Mouse (Mus musculus) embryo, embryonic 10 days (tissue): Measurements from ENCODE around the gene Rpl9-ps6.

ENCODE experiments used
- DNase-seq: peaks from one replicate; pipeline ENCODE4 v3.0.0-alpha.2; 2015; ENCODE audit warnings: low spot score

Rpl9-ps6 gene

DNA sequence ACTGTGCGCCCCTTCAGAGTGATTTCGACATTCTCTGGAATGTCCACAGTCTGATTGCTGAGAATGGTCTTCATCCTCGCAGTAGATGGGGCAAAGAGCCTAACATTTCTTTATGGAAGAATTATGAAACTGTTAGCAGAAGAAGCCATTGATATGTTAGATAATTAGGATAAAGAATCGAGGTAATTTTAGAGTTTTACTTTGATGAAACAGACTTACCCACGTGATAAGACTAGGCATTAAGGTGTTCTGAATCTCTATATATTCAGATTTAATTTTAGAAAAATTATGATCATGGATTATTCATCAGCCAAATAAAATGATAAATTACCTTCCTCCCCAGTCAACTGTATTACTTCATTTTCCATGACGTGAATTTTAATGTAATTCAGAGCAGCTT, at the start of gene Rpl9-ps6:
Gene Rpl9-ps6, minus strand, starts transcription at position 101 of the 400 bp plus-strand sequence.
- DNase-seq, result no peak

- DNase-seq, result peak; percentile 23
Measured at GRCm38 (mm10) chr19:32512518-32512917, 46.1 kb upstream of the Rpl9-ps6 start.

DNA sequence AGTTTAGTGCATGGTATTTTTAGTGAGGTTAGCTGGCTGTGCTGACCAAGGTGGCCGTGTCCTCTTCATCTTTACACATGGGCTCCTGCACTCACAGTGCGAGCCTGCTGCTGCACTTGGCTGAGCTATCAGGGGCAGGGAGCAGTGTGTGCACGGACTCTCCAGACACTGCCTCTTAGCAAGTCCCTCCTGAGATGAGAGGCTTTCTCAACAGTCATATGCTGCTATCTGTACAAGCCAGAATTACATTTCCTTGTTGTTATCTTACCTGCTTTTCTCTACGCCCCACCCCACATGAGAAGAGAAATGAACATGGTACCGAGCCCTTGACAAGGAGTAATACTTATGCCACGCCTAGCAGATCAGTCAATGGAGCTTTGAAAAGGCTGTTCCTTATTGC, 44.6 kb upstream of the Rpl9-ps6 start:
- DNase-seq, result no peak

DNA sequence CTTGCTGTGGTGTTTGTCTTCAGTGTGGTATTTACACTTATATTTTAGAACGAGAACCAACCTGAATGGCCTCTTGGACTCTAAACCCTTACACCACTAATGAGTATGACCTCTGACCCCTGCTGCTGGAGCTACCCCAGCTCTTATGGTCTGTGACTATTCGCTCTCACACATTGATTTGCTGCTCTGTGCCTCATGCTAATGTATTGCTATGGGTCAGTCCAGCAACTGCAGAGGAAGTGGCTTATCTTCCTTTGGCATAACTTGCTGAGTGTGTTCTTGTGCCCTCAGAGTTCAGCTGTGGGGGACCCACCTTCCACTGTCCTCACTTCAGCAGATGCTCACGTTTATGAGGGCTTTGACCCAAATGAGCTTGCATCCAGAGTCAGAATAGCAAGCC, 43.9 kb upstream of the Rpl9-ps6 start:
- peak; percentile 19 for DNase-seq

- DNase-seq, result no peak
Measured at GRCm38 (mm10) chr19:32507526-32507925, 41.1 kb upstream of the Rpl9-ps6 start.

DNA sequence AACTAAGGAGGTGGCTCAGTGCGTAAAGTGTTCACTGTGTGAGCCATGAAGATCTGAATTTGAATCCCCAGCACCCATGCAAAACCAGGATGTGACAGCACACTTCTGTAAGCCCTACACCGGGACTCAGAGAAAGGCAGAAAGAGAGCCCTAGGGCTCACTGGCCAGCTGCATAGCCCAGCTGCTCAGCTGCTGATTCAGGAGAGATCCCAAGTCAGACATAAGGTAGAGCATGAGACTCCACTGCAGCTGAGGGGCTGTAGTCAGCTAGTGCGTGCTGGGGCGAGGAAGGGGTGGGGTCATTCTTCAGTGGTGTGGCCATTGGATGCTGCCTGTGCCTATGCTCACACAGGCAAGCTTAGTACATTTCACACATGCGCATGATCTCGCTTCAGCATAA, 40.7 kb upstream of the Rpl9-ps6 start:
- no peak for DNase-seq

DNA sequence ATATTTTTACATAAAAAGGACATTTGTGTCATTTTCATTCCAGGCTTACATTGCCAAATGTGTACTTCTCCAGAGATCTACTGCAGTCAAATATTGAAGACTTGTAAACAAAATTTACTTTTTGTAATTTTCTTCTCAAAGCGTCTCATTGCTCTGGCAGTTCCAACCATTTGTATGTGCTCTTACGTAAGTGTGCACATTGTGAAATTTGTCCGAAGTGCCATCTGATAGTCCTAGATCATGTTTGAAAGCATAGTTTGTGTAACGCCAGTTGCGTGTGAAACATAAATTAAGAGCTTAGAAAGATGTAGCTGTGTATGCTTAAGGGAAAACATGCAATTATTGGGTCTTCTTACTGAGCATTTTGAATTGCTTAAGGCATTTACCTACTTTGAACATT, 40.1 kb upstream of the Rpl9-ps6 start:
- no peak for DNase-seq

- no peak for DNase-seq
Measured at GRCm38 (mm10) chr19:32506081-32506480, 39.7 kb upstream of the Rpl9-ps6 start.

DNA sequence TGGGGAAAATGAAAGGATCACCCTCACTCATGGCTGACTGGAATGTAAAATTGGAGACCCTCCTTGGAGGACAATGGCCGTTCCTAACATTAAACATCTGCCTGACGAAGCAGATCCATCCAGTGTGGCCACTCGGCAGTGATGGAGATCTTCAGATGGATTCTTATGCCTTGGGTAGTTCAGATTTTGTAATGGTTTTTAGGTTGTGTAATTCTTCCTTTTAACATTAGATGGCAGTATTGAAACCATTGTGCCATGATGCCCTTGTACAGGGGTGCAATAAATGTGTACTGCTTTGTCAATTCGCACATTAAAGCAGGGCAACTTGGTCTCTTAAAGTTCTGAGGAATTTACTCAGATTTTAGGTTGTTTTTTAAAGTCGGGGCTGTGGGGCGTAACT, 35.0 kb upstream of the Rpl9-ps6 start:
- peak; percentile 11 for DNase-seq

DNA sequence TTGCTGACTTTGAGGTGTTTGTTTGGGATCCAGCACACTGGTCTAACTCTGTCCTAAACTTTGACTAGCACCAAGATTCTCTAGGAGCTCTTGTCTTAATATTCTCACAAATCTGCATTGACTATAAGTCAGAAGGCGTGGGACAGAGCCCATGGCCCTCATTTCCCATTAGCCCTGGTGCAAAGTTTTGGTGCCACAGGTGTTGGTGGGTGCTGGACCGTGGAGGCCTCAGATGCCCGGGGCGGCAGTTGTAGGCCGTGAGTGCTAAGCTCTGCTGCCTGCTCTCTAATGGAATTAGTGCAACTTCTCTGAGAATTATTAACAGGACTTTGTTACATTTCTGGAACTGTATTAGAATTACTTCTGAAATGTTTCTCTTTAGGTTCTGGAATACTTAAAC, 31.6 kb upstream of the Rpl9-ps6 start:
- no peak for DNase-seq

DNA sequence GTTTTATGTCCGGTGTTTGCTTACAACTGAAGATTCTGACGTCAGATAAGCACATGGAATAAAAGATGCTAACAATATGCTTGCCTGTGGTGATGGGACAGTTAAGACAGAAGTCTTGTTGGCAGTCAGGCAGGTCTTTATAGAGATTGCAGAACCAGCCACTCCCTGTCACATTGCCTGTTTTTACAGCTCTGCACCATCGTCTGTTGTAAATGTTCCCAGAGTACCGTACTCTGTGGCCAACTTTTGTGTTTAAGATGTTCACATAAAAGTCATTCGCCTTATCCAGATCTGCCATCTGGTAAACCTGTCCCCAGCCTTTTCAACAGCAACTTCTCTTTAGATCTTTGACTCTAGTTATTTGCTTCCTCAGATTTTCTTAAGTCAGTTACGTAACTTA, 31.0 kb upstream of the Rpl9-ps6 start:
- DNase-seq, result no peak

- DNase-seq, result no peak
Measured at GRCm38 (mm10) chr19:32495034-32495433, 28.7 kb upstream of the Rpl9-ps6 start.

GRCm38 (mm10) chr19:32494611-32495010, 28.2 kb upstream of the Rpl9-ps6 start:
- DNase-seq, result no peak

DNA sequence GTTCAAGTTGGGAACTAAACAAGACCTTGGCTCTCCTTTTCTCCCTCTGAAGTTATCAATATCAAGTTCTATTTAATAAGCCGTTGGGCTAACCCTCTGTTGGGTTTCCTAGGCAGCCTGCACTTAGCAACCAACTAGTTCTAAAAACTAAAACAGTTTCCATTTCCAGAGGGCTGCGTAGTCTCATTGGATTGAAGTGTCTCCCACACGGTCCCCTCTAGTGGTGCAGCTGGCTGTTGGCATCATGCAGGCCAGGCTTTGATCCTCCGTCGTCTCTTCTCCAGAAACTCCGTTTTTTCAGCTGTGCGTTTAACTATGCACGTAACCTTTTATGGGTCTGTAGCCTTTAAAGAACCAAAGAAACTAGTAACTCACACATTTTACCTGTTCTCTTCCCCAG, 27.1 kb upstream of the Rpl9-ps6 start:
- no peak for DNase-seq

- DNase-seq, result no peak
Measured at GRCm38 (mm10) chr19:32492981-32493380, 26.6 kb upstream of the Rpl9-ps6 start.

GRCm38 (mm10) chr19:32492339-32492738, 26.0 kb upstream of the Rpl9-ps6 start:
- no peak for DNase-seq

DNA sequence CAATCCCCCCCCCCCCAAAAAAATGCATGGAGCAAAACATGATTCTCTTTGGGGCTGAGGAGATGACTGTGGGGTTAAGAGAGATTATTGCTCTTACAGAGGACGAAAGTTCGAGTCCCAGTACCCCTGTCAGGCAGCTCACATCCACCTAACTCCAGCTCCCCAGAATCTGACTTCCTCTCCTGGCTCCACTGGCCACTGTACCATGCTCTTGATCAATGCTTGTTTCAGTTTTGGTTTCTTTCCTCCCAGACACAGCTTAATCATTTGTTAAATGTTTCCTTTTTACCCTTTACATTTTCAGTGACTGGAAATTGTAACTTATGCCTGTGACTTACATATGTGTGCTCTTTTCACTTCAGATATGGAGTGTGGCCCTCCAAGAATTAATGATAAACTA, 24.6 kb upstream of the Rpl9-ps6 start:
- no peak for DNase-seq

GRCm38 (mm10) chr19:32489166-32489895, 23.0 kb upstream of the Rpl9-ps6 start:
- no peak for DNase-seq

- no peak for DNase-seq
Measured at GRCm38 (mm10) chr19:32487595-32488255, 21.3 kb upstream of the Rpl9-ps6 start.

- peak; percentile 74 for DNase-seq
Measured at GRCm38 (mm10) chr19:32486106-32486724, 19.8 kb upstream of the Rpl9-ps6 start.

DNA sequence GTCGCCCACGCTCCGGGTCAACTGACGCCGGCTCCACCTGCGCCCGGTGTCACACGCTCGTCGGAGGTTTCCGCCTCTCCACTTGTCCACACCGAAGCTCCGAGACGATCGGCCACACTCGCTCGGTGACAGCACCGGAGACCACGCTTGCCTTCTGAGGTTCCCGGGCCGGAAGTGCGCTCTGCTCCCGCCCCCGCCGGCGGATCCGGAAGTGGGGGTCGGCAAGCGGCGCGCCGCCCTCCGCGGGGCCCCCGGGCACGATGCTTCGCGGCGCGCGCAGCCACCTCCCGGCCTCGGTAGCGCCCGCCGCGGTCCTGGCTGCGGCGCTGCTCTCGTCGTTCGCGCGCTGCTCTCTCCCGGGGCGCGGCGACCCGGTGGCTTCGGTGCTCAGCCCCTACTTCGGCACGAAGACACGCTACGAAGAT, 19.3 kb upstream of the Rpl9-ps6 start, which contains the start of gene Minpp1:
Gene Minpp1, plus strand, starts transcription at position 89 of the 425 bp plus-strand sequence.
- DNase-seq, result peak; percentile 87

GRCm38 (mm10) chr19:32484941-32485660, 18.7 kb upstream of the Rpl9-ps6 start:
- peak; percentile 10 for DNase-seq
